Mouse (Mus musculus): ENCODE data around the gene Gpr107.

DNA sequence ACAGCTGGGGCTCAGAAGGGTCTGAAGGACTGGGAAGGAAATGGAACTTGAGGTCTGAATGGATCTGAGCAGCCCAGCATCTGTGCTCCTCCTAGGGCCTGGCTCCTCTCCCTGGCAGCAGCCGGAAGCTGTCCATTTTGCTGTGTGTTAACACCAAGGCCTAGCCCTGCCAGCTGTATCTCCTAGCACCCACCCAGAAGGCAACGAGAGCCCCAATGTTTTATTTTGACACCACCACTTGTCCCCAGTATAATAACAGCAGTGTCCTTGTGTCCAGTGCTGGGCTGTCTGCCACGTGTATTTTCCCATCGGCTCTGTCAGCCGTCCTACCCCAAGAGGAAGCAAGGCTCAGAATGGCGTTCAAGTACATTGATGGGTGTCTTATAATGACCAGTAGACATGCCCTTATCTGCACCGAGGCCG, 110.9 kb downstream of the Gpr107 start:
- TF ChIP-seq CTCF (IDR thresholded peaks at IDR 0.05; ENCODE audit: low read depth, low read length) (no peak), EP300 (IDR thresholded peaks at IDR 0.05; ENCODE audit: insufficient read depth, low read depth, low read length) (no peak), POLR2A (IDR thresholded peaks at IDR 0.05; ENCODE audit: insufficient read depth, low read length) (no peak)

Data from ES-Bruce4 (cell line).